Mouse (Mus musculus): ENCODE results near the gene Snai1. TPM values are rescaled to one million over a fixed set of nuclear protein-coding genes. Genes with fewer than 3 reads are reported as not detected.

Snai1 gene
- polyA plus RNA-seq, 1 experiment from 2014 or later = 66.8 TPM

GRCm38 (mm10) chr2:167510485-167510884 lies 27.5 kb upstream of the Snai1 start:
- Histone ChIP-seq H3K27ac (replicated peaks; ENCODE audit: low read depth, low read length) (no peak overlapping the region), H3K4me2 (ENCODE audit: low read depth, low read length) (no peak overlapping the region), H3K4me1 (ENCODE audit: control insufficient read depth, insufficient read depth, low read length) (no peaks in the 10 kb centered on the region), H3K4me3 (ENCODE audit: low read depth, low read length) (no peak overlapping the region), H3K9me3 (replicated peaks; ENCODE audit: control insufficient read depth, low read length) (no peaks in the 10 kb centered on the region), H3K36me3 (replicated peaks; ENCODE audit: control insufficient read depth, insufficient read depth, low read depth, low read length) (peaks cover 18% of the 10 kb centered on the region), H3K27me3 (ENCODE audit: control insufficient read depth, insufficient read depth, low read length) (no peaks in the 10 kb centered on the region), H3K9ac (replicated peaks; ENCODE audit: low read length) (no peak overlapping the region)
- WGBS = 88% methylated on average over 3 of the region's 3 CpGs
- no peak for DNase-seq (ENCODE audit: low spot score)
- no peak for ATAC-seq (replicated peaks; ENCODE audit: insufficient number of reproducible peaks, low FRiP score, low TSS enrichment, low read depth)

- H3K27me3 ChIP-seq (ENCODE audit: control insufficient read depth, insufficient read depth, low read length) = no peaks in the 10 kb centered on the region
- DNase-seq (ENCODE audit: low spot score) (no peak), ATAC-seq (replicated peaks; ENCODE audit: insufficient number of reproducible peaks, low FRiP score, low TSS enrichment, low read depth) (no peak)
- no peak overlapping the region for H3K9ac ChIP-seq (replicated peaks; ENCODE audit: low read length)
- no peaks in the 10 kb centered on the region for H3K4me1 ChIP-seq (ENCODE audit: control insufficient read depth, insufficient read depth, low read length)
- whole genome bisulfite sequencing = 93% methylated on average over 9 of the region's 9 CpGs
- H3K27ac ChIP-seq (replicated peaks; ENCODE audit: low read depth, low read length) = no peak overlapping the region
- no peak overlapping the region for H3K4me2 ChIP-seq (ENCODE audit: low read depth, low read length)
- H3K4me3 ChIP-seq (ENCODE audit: low read depth, low read length) = no peak overlapping the region
- peaks cover 19% of the 10 kb centered on the region for H3K36me3 ChIP-seq (replicated peaks; ENCODE audit: control insufficient read depth, insufficient read depth, low read depth, low read length)
- H3K9me3 ChIP-seq (replicated peaks; ENCODE audit: control insufficient read depth, low read length) = no peaks in the 10 kb centered on the region
These were observed 25.6 kb upstream of the Snai1 start for GRCm38 (mm10) chr2:167512365-167512764.

GRCm38 (mm10) chr2:167512970-167513369 lies 25.0 kb upstream of the Snai1 start:
- DNase-seq (ENCODE audit: low spot score) (no peak), ATAC-seq (replicated peaks; ENCODE audit: insufficient number of reproducible peaks, low FRiP score, low TSS enrichment, low read depth) (no peak)
- WGBS = 91% methylated on average over 5 of the region's 5 CpGs
- Histone ChIP-seq H3K4me1 (ENCODE audit: control insufficient read depth, insufficient read depth, low read length) (no peaks in the 10 kb centered on the region), H3K9ac (replicated peaks; ENCODE audit: low read length) (no peak overlapping the region), H3K36me3 (replicated peaks; ENCODE audit: control insufficient read depth, insufficient read depth, low read depth, low read length) (peaks cover 19% of the 10 kb centered on the region), H3K27ac (replicated peaks; ENCODE audit: low read depth, low read length) (no peak overlapping the region), H3K4me2 (ENCODE audit: low read depth, low read length) (no peak overlapping the region), H3K9me3 (replicated peaks; ENCODE audit: control insufficient read depth, low read length) (no peaks in the 10 kb centered on the region), H3K4me3 (ENCODE audit: low read depth, low read length) (no peak overlapping the region), H3K27me3 (ENCODE audit: control insufficient read depth, insufficient read depth, low read length) (no peaks in the 10 kb centered on the region)

GRCm38 (mm10) chr2:167514641-167515040 lies 23.4 kb upstream of the Snai1 start:
- ATAC-seq (replicated peaks; ENCODE audit: insufficient number of reproducible peaks, low FRiP score, low TSS enrichment, low read depth) = no peak
- peaks cover 19% of the 10 kb centered on the region for H3K36me3 ChIP-seq (replicated peaks; ENCODE audit: control insufficient read depth, insufficient read depth, low read depth, low read length)

GRCm38 (mm10) chr2:167515688-167516087 lies 22.3 kb upstream of the Snai1 start:
- DNase-seq (ENCODE audit: low spot score) = no peak
- WGBS = 92% methylated on average over 5 of the region's 5 CpGs
- Histone ChIP-seq H3K9me3 (replicated peaks; ENCODE audit: control insufficient read depth, low read length) (no peaks in the 10 kb centered on the region), H3K4me1 (ENCODE audit: control insufficient read depth, insufficient read depth, low read length) (no peaks in the 10 kb centered on the region), H3K27me3 (ENCODE audit: control insufficient read depth, insufficient read depth, low read length) (no peaks in the 10 kb centered on the region), H3K36me3 (replicated peaks; ENCODE audit: control insufficient read depth, insufficient read depth, low read depth, low read length) (peaks cover 17% of the 10 kb centered on the region), H3K4me2 (ENCODE audit: low read depth, low read length) (no peak overlapping the region), H3K9ac (replicated peaks; ENCODE audit: low read length) (no peak overlapping the region), H3K4me3 (ENCODE audit: low read depth, low read length) (no peak overlapping the region), H3K27ac (replicated peaks; ENCODE audit: low read depth, low read length) (no peak overlapping the region)
- ATAC-seq (replicated peaks; ENCODE audit: insufficient number of reproducible peaks, low FRiP score, low TSS enrichment, low read depth) = no peak

More at GRCm38 (mm10) chr2:167514641-167515040, 23.4 kb upstream of the Snai1 start:
- Histone ChIP-seq H3K9ac (replicated peaks; ENCODE audit: low read length) (no peak overlapping the region), H3K4me2 (ENCODE audit: low read depth, low read length) (no peak overlapping the region), H3K4me1 (ENCODE audit: control insufficient read depth, insufficient read depth, low read length) (no peaks in the 10 kb centered on the region), H3K9me3 (replicated peaks; ENCODE audit: control insufficient read depth, low read length) (no peaks in the 10 kb centered on the region), H3K27ac (replicated peaks; ENCODE audit: low read depth, low read length) (no peak overlapping the region), H3K27me3 (ENCODE audit: control insufficient read depth, insufficient read depth, low read length) (no peaks in the 10 kb centered on the region), H3K4me3 (ENCODE audit: low read depth, low read length) (no peak overlapping the region)
- DNase-seq (ENCODE audit: low spot score) = no peak
- WGBS = 99% methylated on average over 4 of the region's 4 CpGs

GRCm38 (mm10) chr2:167519606-167520252 lies 18.3 kb upstream of the Snai1 start:
- H3K9ac ChIP-seq (replicated peaks; ENCODE audit: low read length) = no peak overlapping the region
- DNase-seq (ENCODE audit: low spot score) (no peak), ATAC-seq (replicated peaks; ENCODE audit: insufficient number of reproducible peaks, low FRiP score, low TSS enrichment, low read depth) (no peak)
- H3K27ac ChIP-seq (replicated peaks; ENCODE audit: low read depth, low read length) = no peak overlapping the region
- H3K27me3 ChIP-seq (ENCODE audit: control insufficient read depth, insufficient read depth, low read length) = no peaks in the 10 kb centered on the region
- 83% methylated on average over 5 of the region's 5 CpGs for WGBS
- H3K9me3 ChIP-seq (replicated peaks; ENCODE audit: control insufficient read depth, low read length) = no peaks in the 10 kb centered on the region
- no peak overlapping the region for H3K4me2 ChIP-seq (ENCODE audit: low read depth, low read length)
- no peak overlapping the region for H3K4me3 ChIP-seq (ENCODE audit: low read depth, low read length)
- H3K36me3 ChIP-seq (replicated peaks; ENCODE audit: control insufficient read depth, insufficient read depth, low read depth, low read length) = peaks cover 6% of the 10 kb centered on the region; the same call in 1 of the 2 replicates
- no peaks in the 10 kb centered on the region for H3K4me1 ChIP-seq (ENCODE audit: control insufficient read depth, insufficient read depth, low read length)

GRCm38 (mm10) chr2:167528278-167528677 lies 9.7 kb upstream of the Snai1 start:
- 14% methylated on average over 5 of the region's 5 CpGs for WGBS
- Histone ChIP-seq H3K9ac (replicated peaks; ENCODE audit: low read length) (no peak overlapping the region), H3K27me3 (ENCODE audit: control insufficient read depth, insufficient read depth, low read length) (no peaks in the 10 kb centered on the region), H3K4me1 (ENCODE audit: control insufficient read depth, insufficient read depth, low read length) (no peaks in the 10 kb centered on the region), H3K9me3 (replicated peaks; ENCODE audit: control insufficient read depth, low read length) (no peaks in the 10 kb centered on the region), H3K4me3 (ENCODE audit: low read depth, low read length) (no peak overlapping the region), H3K36me3 (replicated peaks; ENCODE audit: control insufficient read depth, insufficient read depth, low read depth, low read length) (no peaks in the 10 kb centered on the region), H3K4me2 (ENCODE audit: low read depth, low read length) (no peak overlapping the region), H3K27ac (replicated peaks; ENCODE audit: low read depth, low read length) (no peak overlapping the region)
- DNase-seq (ENCODE audit: low spot score) (peak; percentile 55), ATAC-seq (replicated peaks; ENCODE audit: insufficient number of reproducible peaks, low FRiP score, low TSS enrichment, low read depth) (no peak)

GRCm38 (mm10) chr2:167529935-167530513 lies 8.0 kb upstream of the Snai1 start:
- no peak overlapping the region for H3K4me2 ChIP-seq (ENCODE audit: low read depth, low read length)
- no peaks in the 10 kb centered on the region for H3K9me3 ChIP-seq (replicated peaks; ENCODE audit: control insufficient read depth, low read length)
- H3K36me3 ChIP-seq (replicated peaks; ENCODE audit: control insufficient read depth, insufficient read depth, low read depth, low read length) = no peaks in the 10 kb centered on the region
- H3K4me3 ChIP-seq (ENCODE audit: low read depth, low read length) = no peak overlapping the region
- 37% methylated on average over 5 of the region's 5 CpGs for WGBS
- ATAC-seq (replicated peaks; ENCODE audit: insufficient number of reproducible peaks, low FRiP score, low TSS enrichment, low read depth) (no peak), DNase-seq (ENCODE audit: low spot score) (no peak)
- no peak overlapping the region for H3K9ac ChIP-seq (replicated peaks; ENCODE audit: low read length)
- H3K27me3 ChIP-seq (ENCODE audit: control insufficient read depth, insufficient read depth, low read length) = no peaks in the 10 kb centered on the region
- H3K4me1 ChIP-seq (ENCODE audit: control insufficient read depth, insufficient read depth, low read length) = no peaks in the 10 kb centered on the region
- no peak overlapping the region for H3K27ac ChIP-seq (replicated peaks; ENCODE audit: low read depth, low read length)
